11 mouse cellular contexts compared by ENCODE assay signal in genomic region chr6:55578051-55578450, GRCm38 (mm10).
"Had no signal": no experiment of that assay in that cellular context is flagged by ENCODE, and none has a peak within 500 bp of the region (broad histone marks: within the 10 kb centered on the region; RNA-seq: fewer than 3 reads in every experiment).

No protein-coding gene starts in this region.

- DNase-seq: kidney, postnatal 14 days; lung, embryonic 14.5 days; lung, postnatal 10 days; lung, postnatal 4 days; thymus, postnatal 4 days had no signal

- H3K27ac ChIP-seq: kidney, embryonic 15.5 days; limb, embryonic 15.5 days; liver, embryonic 12.5 days; stomach, postnatal 0 days had no signal

- H3K4me3 ChIP-seq: kidney, embryonic 15.5 days; limb, embryonic 15.5 days; liver, embryonic 12.5 days had no signal

- H3K4me2 ChIP-seq: kidney, embryonic 15.5 days; limb, embryonic 15.5 days; liver, embryonic 12.5 days; lung, embryonic 14.5 days; midbrain, embryonic 11.5 days had no signal

- H3K9ac ChIP-seq: kidney, embryonic 15.5 days; limb, embryonic 15.5 days; liver, embryonic 12.5 days; lung, embryonic 14.5 days had no signal

- H3K27me3 ChIP-seq: kidney, embryonic 15.5 days; limb, embryonic 15.5 days; liver, embryonic 12.5 days had no signal

- H3K4me1 ChIP-seq: kidney, embryonic 15.5 days; limb, embryonic 15.5 days; liver, embryonic 12.5 days had no signal

- H3K9me3 ChIP-seq: kidney, embryonic 15.5 days; limb, embryonic 15.5 days; liver, embryonic 12.5 days had no signal

- H3K36me3 ChIP-seq: kidney, embryonic 15.5 days; limb, embryonic 15.5 days; liver, embryonic 12.5 days had no signal

- ATAC-seq: liver, embryonic 12.5 days; midbrain, embryonic 16.5 days had no signal
